Mouse (Mus musculus) frontal cortex, adult 2 months (tissue): ENCODE measurements around the gene Ubqln4. TPM values are rescaled to one million over a fixed set of nuclear protein-coding genes. Genes with fewer than 3 reads are reported as not detected.
"Not testable (repeated sequence)": the region's sequence is repeated elsewhere in the genome, so short reads cannot be mapped to it uniquely, and the experiment has no call there.

ENCODE experiments used
- DNase-seq, 2 experiments: peaks; one replicate each; pipeline ENCODE4 v3.0.0; 2022; ENCODE audit warnings: low spot score in 1 of 2; ENCODE audit errors: extremely low spot score in 1 of 2
- polyA plus RNA-seq: library from polyadenylated mRNA; depleted of rRNA; stranded (reverse); fragments of >200 nt; gene quantifications from 2 replicates; pipeline ENCODE4 v1.2.3, GENCODE M21; 2012

The Ubqln4 gene
- polyA plus RNA-seq, 1 experiment = 102 TPM

DNA sequence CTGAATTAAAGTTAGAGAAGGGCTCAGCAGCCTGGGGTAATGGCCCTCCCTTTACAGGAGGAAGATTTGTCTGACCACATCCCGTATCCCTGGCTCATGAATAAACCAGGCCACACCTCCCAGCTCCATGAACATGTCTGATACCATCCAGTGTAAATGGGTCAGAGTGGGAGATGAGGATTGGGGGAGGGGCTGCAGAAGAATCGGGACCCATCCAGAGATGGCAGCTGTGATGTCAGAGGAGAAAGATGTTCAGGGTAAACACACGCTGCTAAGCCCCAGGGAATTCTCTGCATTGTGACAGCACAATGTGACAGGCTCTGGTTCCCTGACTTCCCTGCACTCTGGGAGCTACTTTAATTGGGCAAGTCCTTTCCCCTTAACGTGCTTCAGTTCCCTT is 9.9 kb downstream of the Ubqln4 start:
- no peak for DNase-seq

DNA sequence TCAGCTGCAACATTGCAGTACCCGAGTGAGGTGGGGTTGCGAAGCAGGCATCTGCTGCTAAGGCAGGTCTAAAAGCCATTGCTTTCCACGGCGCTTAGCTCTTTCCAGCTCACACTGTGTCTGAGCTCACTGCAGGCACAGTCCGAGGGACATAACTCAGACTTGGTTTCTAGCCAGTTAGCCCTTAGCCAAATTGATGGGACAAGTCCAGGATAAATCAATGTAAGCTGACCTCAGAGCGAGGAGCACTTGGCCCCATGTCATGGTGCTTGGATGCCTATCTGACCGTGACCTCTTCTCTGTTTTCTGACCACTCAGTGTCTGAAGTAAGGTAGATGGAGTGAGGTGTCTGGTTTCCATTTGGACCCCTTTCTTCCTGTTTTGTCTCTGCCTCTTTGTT is 10.4 kb downstream of the Ubqln4 start:
- DNase-seq = no peak

DNA sequence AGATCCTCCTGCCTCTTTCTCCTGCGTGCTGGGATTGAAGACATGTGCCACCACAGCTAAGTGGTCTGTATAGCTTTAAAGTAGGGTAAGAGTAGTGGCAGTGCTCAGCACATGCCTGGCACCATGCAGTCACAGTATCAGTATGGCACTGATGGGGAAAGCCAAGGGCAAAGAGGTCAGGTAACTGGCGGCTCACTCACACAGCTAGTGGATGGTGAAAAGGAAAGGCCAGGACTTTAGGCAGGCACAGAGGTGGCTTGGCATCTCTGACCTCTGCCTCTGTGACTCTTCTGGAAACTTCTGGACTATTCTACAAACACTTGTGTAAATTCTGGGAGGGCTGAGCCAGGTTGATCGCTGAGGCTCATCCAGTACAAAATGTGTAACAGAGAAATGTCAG is 12.6 kb downstream of the Ubqln4 start:
- DNase-seq = no peak

DNA sequence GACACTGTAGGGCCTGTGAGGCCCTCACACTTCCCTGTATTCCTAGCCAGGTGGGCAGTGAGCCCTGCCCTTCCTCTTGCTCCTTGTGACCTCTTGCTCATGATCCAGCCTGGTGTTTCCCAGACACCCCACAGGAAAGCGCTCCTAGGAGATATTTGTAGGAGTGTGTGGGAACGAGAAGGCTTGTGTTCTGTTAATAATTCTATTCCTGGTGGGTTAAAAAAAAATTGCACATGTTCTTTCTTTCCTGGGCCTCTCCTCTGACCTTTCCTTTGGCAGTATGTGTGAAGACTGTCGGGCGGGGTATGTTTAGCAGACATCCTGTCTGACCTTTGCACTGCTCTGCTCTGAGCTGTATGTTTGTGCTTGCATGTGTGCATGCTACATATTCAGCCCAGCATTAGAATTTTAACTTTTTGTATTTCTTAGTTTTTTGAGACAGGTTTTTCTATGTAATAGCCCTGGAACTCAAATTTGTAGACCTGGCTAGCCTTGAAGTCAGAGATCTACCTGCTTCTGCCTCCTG is 13.0 kb downstream of the Ubqln4 start:
- DNase-seq = no peak

DNA sequence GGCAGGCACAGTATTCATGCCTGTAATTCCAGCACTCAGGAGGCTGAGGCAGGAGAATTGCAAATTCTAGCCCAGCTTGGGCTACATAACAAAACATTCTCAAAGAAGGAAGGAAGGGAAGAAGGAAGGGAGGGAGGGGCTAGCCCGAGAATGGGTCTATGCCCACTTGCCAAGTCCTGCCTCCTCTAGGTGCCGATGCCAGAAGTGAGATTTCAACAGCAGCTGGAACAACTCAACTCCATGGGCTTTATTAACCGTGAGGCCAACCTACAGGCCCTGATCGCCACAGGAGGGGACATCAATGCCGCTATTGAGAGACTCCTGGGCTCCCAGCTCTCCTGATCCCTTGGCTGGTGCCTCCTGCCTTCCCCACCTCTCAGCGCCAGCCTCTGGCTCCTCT is 14.3 kb downstream of the Ubqln4 start:
- DNase-seq = no peak

DNA sequence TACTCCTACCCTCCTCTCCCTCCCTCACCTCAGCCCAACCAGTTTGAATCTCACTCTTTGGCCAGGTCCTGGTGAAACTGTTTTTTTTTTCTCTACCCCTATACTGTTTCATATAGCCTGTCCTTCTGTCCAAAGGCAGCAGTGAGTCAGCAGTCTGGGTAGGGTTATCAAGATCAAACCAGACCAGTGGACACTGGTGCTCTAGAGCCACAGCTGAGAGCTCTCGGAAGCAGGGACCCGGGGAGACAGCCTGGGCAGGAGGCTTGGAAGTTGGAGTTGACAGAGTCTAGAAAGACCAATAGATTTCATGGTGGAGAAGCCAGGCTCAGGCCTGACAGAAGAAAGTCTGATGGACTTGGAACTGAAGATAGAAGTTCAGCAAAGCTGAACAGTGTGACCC is 15.1 kb downstream of the Ubqln4 start:
- no peak for DNase-seq

DNA sequence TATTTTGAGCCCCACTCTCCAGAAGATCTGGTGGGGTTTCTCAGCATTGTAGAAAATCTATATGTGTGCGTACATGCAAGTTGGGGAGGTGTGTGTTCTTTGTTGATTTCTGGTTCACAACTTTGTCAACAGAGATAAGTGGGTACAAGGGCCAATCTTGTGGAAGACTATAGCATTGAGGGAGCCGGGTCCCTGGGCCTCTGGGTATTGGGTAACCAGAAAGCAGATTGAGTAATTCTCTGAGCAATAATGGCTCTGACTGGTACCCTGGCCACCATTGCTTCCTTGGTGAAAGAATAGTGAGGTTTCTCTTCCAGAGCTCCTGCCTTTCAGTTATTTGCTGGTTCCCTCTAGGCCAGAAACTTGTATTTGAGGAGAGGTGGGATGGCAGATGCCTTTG is 15.5 kb downstream of the Ubqln4 start:
- no peak for DNase-seq

DNA sequence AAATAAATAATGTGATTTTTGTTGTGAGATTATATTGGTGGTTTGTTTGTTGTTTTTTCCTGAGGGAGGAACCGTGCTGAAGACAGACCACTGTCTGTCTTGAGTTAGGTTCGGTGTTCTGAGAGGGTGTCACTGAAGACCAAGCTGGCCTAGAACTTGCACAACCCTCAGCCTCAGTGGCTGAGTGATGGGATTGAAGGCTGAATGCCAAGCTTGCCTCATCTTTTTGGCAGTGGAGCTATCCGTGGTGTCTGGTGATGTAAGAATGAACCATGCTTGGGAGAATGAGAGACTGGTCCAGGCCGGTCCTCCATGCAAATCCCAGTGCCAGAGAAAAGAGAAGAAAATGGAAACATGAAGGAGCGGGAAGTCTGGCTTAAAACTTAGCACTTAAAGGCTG is 16.1 kb downstream of the Ubqln4 start:
- DNase-seq = no peak

DNA sequence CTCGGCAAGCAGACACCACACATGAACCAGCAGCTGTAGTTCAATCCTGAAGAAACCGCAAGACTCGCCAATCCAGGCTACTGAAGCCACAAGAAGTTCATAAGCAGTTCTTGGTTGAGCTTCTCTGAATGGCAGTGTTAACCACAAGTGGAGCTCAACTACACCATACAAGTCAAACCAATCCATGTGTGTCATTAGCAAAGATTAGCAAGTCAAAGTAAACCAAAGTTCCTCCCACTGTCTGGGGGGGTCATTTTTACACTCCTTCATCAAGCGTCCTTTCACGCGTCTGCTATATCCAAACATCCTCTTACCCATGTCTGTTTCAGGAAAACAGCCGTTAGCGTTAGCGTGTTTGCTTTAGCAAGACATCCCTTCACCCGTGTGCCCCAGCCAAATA is 16.8 kb downstream of the Ubqln4 start:
- no peak for DNase-seq

DNA sequence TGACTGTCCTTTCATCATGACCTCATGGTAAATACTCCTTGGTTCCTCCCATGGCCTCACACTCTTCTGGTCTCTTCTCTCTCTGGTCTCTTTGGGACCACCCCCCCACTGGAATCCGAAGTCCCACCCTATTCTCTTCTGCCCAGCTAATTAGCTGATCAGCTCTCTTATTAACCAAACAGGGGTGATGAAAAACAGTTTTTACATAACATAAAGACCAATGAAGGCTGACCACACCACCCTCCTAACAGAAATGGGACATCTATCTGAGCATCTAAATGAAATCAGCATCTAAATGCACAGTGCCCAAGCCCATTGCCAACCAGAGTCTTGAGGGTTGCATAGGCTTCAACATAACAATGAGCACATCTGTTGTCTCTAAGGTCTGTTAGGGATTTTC is 18.3 kb downstream of the Ubqln4 start:
- DNase-seq = no peak

DNA sequence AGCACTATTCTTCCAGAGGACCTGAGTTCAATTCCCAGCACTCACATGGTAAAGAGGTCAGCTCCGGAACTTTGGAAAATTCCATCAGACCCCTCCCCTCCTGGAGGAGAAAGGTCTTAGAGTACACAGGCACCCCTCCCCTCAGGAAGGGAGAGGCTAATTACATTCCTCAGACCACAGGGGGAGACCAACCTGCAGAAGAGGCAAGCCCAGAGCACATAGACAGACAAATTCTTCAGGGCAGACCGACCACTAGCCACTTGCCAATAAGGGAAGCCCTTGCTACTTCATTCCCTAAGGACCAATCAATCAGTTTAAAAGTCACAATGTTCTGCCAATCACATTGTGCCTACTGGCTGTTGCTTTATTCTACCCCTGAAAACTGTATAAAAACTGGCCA is 19.3 kb downstream of the Ubqln4 start:
- no peak for DNase-seq

DNA sequence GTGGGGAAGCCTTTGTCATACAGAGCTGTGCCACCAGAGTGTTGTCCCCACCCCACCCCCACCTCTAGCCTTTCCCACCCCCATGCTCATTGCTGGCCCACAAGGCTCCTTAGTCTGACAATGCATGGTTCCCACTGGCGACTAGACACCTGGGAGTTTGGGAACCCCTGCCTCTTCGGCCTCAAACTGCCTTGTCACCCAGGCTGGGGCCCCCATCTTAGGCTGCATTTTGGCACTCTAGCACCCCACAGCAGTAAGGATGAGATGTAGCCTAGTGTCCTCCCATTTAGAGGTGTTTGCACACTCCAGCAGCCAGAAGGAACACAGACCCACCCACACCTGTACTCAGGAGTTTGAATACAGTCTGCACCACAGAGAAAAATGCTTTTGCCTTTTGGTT is 20.3 kb downstream of the Ubqln4 start:
- DNase-seq = no peak

DNA sequence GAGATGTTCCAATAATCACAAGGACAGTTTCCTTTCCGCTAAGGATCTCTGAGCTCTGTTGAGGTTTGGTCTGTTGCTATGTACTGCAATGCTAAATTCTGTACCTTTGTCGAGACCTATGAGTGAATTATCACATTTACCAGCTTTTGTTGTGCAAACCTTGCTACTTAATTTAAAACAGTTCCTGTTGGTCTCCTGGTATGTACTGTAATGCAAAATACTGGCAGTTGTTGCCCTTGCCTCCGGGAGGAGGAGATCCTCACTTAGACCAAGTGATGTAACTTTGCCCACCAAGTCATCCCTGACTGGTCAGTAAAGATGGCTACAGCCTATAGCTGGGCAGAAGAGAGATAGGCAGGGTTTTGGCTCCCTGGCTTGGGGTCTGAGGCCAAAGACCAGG is 22.0 kb downstream of the Ubqln4 start, which contains the start of gene Ssr2:
Ssr2 (plus strand) TSS at position 337 of the 400 bp plus-strand sequence.
- DNase-seq = no peak

DNA sequence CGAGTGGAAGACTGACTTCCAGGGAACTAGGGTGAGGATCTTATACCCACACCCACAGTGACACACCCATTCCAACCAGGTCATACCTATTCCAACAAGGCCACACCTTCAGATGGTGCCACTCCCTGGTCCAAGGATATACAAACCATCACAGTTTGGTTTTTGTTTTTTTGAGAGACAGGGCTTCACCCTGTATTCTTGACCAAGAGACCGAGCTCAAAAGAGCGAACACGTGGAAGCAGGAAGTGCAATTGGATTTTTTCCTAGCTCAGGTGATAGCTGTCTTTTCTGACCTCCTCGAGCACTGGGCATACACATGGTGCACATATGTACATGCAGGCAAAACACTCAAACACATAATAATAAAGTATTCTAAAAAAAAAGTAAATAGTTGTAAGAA is 24.3 kb downstream of the Ubqln4 start:
- not testable (repeated sequence) for DNase-seq

DNA sequence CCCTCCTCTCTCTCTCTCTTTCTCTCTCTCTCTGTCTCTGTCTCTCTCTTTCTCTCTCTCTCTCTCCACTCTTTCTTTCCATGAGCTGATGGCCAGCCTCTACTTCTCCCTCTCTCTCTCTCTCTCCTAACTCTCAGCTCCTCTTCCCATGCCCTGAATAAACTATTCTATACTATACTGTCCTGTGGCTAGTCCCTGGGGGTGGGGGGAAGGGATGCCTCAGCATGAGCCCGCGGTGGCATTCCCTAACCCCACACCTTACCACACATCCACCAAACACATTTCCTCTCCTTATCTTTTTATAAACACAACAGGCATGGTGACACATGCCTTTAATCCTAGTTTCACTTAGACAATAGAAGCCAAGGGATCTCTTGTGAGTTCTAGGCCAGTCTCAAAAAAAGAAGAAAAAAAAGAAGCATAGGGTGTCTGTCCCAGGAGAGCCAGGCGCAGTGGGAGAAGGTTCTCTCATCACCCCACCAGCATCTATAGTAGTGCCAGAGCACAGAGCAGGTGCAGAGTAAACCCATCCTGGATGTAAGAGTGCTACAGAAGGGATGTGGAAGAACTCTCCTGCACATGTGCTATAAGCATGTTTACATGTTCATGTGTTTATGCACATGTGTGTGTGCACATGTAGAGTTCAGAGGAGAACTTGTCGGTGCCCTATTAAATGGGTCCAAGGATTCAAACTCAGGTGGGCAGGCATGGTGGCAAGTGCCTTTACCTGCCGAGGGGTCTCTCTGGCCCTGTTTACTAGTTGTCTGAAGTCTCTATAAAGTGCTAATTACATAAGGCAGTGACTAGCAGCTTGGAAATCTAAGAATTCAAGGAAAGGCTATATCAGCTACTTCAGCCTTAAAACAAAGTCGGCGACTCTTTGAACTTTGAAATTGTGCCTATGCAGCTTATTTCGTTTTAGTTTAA is 25.2 kb downstream of the Ubqln4 start:
- DNase-seq = no peak

DNA sequence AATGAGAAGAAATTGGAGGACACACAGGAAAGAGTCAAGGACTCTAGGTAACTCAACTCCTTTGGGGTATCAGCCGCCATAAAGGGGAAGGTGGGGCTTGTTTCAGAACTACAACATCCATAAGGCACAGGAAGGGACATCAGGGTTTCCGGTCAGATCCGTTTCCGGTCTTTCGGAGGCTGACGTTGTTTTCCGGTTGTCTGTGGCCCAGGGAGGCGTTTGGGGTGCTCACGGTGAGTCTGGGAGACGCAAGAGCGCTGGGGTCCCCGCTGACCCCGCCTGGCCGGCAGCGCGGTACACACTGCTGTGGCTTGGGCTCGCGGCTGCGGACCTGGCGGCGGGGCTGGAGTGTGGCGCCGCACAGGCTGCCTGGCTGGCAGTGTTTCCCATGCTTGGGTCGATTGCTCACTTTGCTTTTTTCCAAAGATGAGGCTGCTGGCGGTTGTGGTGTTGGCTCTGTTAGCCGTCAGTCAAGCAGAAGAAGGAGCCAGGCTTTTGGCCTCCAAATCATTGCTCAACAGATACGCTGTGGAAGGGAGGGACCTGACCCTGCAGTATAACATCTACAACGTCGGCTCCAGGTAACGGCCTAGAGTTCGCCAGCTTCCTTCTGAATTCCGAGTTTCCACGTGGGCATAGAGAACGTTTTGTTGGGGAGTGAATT is 26.0 kb downstream of the Ubqln4 start:
- peak; percentile 80 to 86 for DNase-seq

DNA sequence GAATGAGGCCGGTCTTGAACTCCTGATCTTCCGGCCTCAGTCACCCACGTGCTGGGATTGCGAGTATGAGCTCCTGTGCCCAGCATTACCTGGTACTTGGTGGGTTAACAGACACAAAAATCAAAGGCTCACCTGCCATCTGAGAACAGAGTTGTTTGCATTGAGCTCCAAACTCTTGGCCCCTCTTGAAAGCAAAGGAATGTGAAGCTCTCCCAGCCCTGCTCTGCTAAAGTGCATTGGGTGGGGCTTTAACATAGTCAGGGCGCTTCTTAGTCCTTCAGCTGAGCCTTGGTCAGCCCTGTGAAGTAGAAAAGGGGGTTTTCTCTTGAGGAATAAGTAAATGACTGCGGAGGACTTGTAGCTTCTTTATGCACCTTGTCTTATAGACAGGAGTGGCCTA is 32.2 kb downstream of the Ubqln4 start:
- DNase-seq = no peak

DNA sequence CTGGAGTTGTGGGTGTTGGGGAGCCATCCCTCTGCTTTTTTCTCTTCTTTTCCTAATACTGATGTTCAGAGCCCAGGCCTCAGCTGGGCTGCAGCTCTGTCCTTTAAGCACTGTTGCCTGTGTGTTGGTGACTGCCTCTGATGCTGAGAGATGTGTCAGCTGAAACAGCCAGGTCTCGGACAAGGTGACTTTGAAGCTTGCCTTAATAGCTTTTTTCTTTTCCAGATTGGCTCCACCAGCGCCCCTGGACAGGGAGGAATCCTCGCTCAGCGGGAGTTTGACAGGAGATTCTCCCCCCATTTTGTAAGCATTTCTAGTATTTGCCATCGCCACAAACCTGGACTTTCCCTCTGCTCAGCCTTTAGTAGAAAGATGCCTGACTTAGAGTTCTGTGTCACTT is 33.1 kb downstream of the Ubqln4 start:
- no peak for DNase-seq

DNA sequence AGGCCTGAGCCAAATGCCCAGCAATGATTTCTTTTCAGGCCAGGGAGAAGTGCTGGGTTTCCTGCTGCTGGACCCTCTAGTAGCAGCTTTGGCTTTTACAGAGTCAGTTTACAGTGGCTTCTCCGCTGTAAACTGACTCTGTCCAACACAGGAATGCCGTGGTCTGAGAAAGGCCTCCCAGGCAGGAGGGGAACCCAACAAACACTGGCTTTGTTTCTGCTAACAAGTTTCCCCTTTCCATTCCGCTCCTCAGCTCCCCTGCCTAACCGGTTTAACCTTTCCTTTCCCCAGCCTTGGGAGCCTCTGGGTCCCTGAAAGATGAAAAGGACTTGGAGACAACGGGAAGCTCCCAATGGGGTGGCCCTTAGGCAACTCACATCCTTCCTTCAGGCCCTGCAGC is 36.7 kb downstream of the Ubqln4 start:
- no peak for DNase-seq

DNA sequence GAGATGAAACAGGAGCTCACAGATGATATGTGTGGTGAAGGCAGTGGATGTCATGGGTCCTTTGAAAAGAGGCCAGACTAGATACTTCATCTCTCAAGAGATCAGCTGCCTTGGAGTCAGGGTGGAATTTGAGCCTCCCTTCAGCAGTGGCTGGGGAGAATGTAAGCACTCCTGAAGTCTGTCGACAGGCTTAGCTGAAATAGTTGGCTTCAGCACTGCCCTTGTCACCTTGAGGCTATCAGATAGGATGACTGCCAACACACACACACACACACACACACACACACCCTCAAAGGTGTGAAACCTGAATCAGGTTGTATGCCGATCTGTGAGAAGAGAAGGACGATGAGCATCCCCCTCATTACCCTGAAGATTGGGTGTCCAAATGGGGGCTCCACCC is 37.5 kb downstream of the Ubqln4 start:
- DNase-seq = no peak

DNA sequence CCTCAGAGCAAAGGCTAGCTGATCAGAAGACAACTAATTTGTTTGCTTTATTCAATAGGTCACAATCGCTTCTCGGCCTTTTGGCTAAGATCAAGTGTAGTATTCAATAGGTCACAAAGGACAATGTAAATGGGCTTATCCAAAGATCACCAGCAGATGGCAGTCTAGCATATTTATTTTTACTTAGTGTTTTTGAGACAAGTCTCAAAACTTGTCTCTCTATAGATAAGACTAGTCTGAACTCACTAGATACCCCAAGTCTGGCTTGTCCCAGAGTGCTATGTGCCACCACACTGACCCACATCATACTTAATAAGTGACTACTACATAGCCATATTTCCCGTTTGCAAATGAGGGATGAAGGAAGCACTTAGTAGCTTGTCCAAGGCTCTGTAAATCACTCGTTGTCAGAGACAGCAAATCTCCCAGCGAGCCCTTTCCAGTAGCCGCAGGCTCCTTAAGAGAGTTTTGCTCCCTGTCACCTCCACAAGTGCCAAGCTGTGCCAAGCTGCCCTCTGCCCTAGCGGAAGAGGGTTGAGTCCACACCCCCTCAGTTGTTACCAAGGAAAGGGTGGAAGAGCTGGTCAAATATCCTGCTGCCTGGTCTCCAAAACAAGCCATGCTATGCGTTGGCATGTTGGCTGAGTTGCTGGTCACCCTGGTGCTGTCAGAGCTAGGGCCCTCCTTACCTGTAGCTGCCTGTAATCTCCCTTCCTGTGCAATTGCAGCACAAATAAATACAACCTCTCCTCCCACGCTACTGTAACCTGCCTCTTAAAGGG is 38.6 kb downstream of the Ubqln4 start:
- DNase-seq = peak in 1 of 2 experiments; percentile 81
